Mouse (Mus musculus) ES-E14 (cell line): ENCODE results near the gene Xylt1. TPM values are rescaled to one million over a fixed set of nuclear protein-coding genes. Genes with fewer than 3 reads are reported as not detected.

Source experiments
- DNase-seq: peaks from one replicate; pipeline ENCODE4 v3.0.0-alpha.2; 2013; ENCODE audit warnings: low read depth, low spot score
- H3K27ac ChIP-seq: 2 replicates; pipeline ENCODE4 v1.5.1; 2012; ENCODE audit warnings: low read depth, mild to moderate bottlenecking, low read length, moderate library complexity, mixed read lengths; ENCODE audit not compliant: poor library complexity, insufficient read depth, severe bottlenecking
- H3K36me3 ChIP-seq: 2 replicates; pipeline ENCODE4 v1.6.1; 2012; ENCODE audit warnings: mild to moderate bottlenecking, low read length, moderate library complexity, mixed read lengths; ENCODE audit not compliant: control insufficient read depth, poor library complexity, insufficient read depth, severe bottlenecking
- H3K4me1 ChIP-seq, 2 experiments: fragments of 150-350 bp in 1 of 2; sonication (generic) in 1 of 2; 2 replicates each; pipeline ENCODE4 v1.6.1; 2012; ENCODE audit warnings: low read length in 2 of 2, mild to moderate bottlenecking in 1 of 2, mixed read lengths in 1 of 2; ENCODE audit not compliant: control insufficient read depth in 2 of 2, insufficient read depth in 2 of 2, poor library complexity in 1 of 2
- H3K4me3 ChIP-seq, 2 experiments: fragments of 150-350 bp in 1 of 2; sonication (generic) in 1 of 2; 2 replicates each; pipeline ENCODE4 v1.5.1; 2012; ENCODE audit warnings: low read length in 2 of 2, low read depth in 1 of 2, mild to moderate bottlenecking in 1 of 2, mixed read lengths in 1 of 2; ENCODE audit not compliant: insufficient read depth in 1 of 2, poor library complexity in 1 of 2, severe bottlenecking in 1 of 2
- H3K9ac ChIP-seq: 2 replicates; pipeline ENCODE4 v1.6.1; 2012; ENCODE audit warnings: low read depth, mild to moderate bottlenecking, low read length, mixed read lengths; ENCODE audit not compliant: poor library complexity, insufficient read depth, severe bottlenecking
- H3K9me3 ChIP-seq: fragments of 150-350 bp; sonication (generic); 2 replicates; pipeline ENCODE4 v1.6.1; 2012; ENCODE audit warnings: low read depth, mild to moderate bottlenecking, low read length; ENCODE audit not compliant: control insufficient read depth, insufficient read depth
- CHD2 ChIP-seq: IDR thresholded peaks from 2 replicates; pipeline ENCODE4 v1.6.1; 2014; ENCODE audit warnings: mild to moderate bottlenecking, low read depth, low read length, inconsistent platforms
- HCFC1 ChIP-seq: IDR thresholded peaks from 2 replicates; pipeline ENCODE4 v1.6.1; 2012; ENCODE audit warnings: low read length, inconsistent platforms, borderline replicate concordance; ENCODE audit not compliant: insufficient read depth
- MAFK ChIP-seq: IDR thresholded peaks from 2 replicates; pipeline ENCODE4 v1.6.1; 2014; ENCODE audit warnings: mild to moderate bottlenecking, low read depth, low read length, inconsistent platforms; ENCODE audit not compliant: insufficient read depth
- ZC3H11A ChIP-seq: IDR thresholded peaks from 2 replicates; pipeline ENCODE4 v1.6.1; 2012; ENCODE audit warnings: low read depth, mild to moderate bottlenecking, inconsistent platforms, low read length, borderline replicate concordance
- ZNF384 ChIP-seq: IDR thresholded peaks from 2 replicates; pipeline ENCODE4 v1.6.1; 2012; ENCODE audit warnings: low read depth, low read length, inconsistent platforms
- in situ Hi-C, 2 experiments: fragments of 600-800 bp; cut with MboI; formaldehyde crosslinking; loops; one replicate each; pipeline ENCODE4 v1.15.1; 2025; ENCODE audit warnings: low sequenced_read_pairs in 2 of 2, inconsistent platforms in 1 of 2; ENCODE audit not compliant: unreplicated experiment in 2 of 2
- total RNA-seq: library from RNA; depleted of rRNA; stranded (reverse); fragments of 300-350 nt; gene quantifications from 2 replicates; pipeline ENCODE4 v1.2.3, GENCODE M21; 2012

The Xylt1 gene
- total RNA-seq, 1 experiment: 3.6 TPM

GRCm38 (mm10) chr7:117377138-117377537 is 3.6 kb upstream of the Xylt1 start:
- no peaks in the 10 kb centered on the region for H3K36me3 ChIP-seq
- H3K4me3 ChIP-seq: no peak overlapping the region
- no peak for DNase-seq
- H3K9ac ChIP-seq: no peak overlapping the region
- in situ Hi-C loops: loop anchor here in 1 of 2 experiments (10.0 kb wide), 1 partner anchor 248 kb away; no protein-coding TSS in a partner anchor
- no peaks in the 10 kb centered on the region for H3K9me3 ChIP-seq
- TF ChIP-seq HCFC1 (no peak), MAFK (no peak), ZC3H11A (no peak), CHD2 (no peak), ZNF384 (no peak)
- H3K27ac ChIP-seq: no peak overlapping the region
- no peaks in the 10 kb centered on the region; a peak in 1 of 4 replicates for H3K4me1 ChIP-seq

- in situ Hi-C loops: no loop called here
- Histone ChIP-seq H3K9me3 (no peaks in the 10 kb centered on the region), H3K9ac (no peak overlapping the region), H3K4me3 (peak overlapping the region; percentile 76 to 96), H3K27ac (no peak overlapping the region), H3K36me3 (no peaks in the 10 kb centered on the region), H3K4me1 (no peaks in the 10 kb centered on the region; a peak in 1 of 4 replicates)
- no peak for DNase-seq
- no peak for TF ChIP-seq ZNF384
- TF ChIP-seq ZC3H11A: no peak
- TF ChIP-seq MAFK: no peak
- TF ChIP-seq HCFC1: no peak
- TF ChIP-seq CHD2: no peak
Observed at GRCm38 (mm10) chr7:117380036-117380417, 752 bp upstream of the Xylt1 start.

GRCm38 (mm10) chr7:117381188-117381981 is 606 bp downstream of the Xylt1 start:
- Histone ChIP-seq H3K4me1 (no peaks in the 10 kb centered on the region; a peak in 1 of 4 replicates), H3K9ac (peak overlapping the region; percentile 69), H3K36me3 (no peaks in the 10 kb centered on the region), H3K27ac (no peak overlapping the region), H3K9me3 (no peaks in the 10 kb centered on the region), H3K4me3 (peak overlapping the region; percentile 76 to 96)
- TF ChIP-seq MAFK (no peak), HCFC1 (peak; percentile 53; the same call in 1 of the 2 replicates)
- in situ Hi-C loops: no loop called here
- DNase-seq: peak; percentile 13

GRCm38 (mm10) chr7:117382006-117382405 is 1.2 kb downstream of the Xylt1 start:
- Histone ChIP-seq H3K9me3 (no peaks in the 10 kb centered on the region), H3K27ac (no peak overlapping the region), H3K4me3 (peak overlapping the region; percentile 76 to 96; a peak in 3 of 4 replicates), H3K4me1 (no peaks in the 10 kb centered on the region; a peak in 1 of 4 replicates), H3K36me3 (no peaks in the 10 kb centered on the region), H3K9ac (no peak overlapping the region)
- no peak for TF ChIP-seq HCFC1
- no peak for TF ChIP-seq ZC3H11A
- TF ChIP-seq MAFK: no peak
- TF ChIP-seq ZNF384: no peak
- TF ChIP-seq CHD2: no peak
- DNase-seq: no peak
- in situ Hi-C loops: no loop called here
